Mouse (Mus musculus): ENCODE data around the gene Fgfr2. TPM values are rescaled to one million over a fixed set of nuclear protein-coding genes. Genes with fewer than 3 reads are reported as not detected.
"Not testable (repeated sequence)": the region's sequence is repeated elsewhere in the genome, so short reads cannot be mapped to it uniquely, and the experiment has no call there.

The Fgfr2 gene
- polyA plus RNA-seq, 1 experiment from 2014 or later: 110 TPM

- no peak for TF ChIP-seq EP300 (IDR thresholded peaks at IDR 0.05)
- TF ChIP-seq CTCF (IDR thresholded peaks at IDR 0.05): no peak
- Histone ChIP-seq H3K27me3 (replicated peaks; ENCODE audit: insufficient read depth, low read length) (no peaks in the 10 kb centered on the region), H3K4me3 (ENCODE audit: low read depth, low read length) (no peak overlapping the region), H3K4me2 (replicated peaks; ENCODE audit: low read depth, low read length) (no peak overlapping the region), H3K36me3 (ENCODE audit: insufficient read depth, low read length) (no peaks in the 10 kb centered on the region), H3K4me1 (ENCODE audit: insufficient read depth, low read depth, low read length) (peaks cover 20% of the 10 kb centered on the region), H3K27ac (ENCODE audit: low read length) (peak overlapping the region; percentile 51; the same call in 1 of the 2 replicates), H3K9ac (replicated peaks; ENCODE audit: low read depth) (no peak overlapping the region), H3K9me3 (ENCODE audit: low read length) (no peaks in the 10 kb centered on the region)
- peak; percentile 62 for ATAC-seq
- 44% methylated on average over 4 of the region's 4 CpGs for WGBS
- peak; percentile 52 for DNase-seq (ENCODE audit: low spot score)
Measured at GRCm38 (mm10) chr7:130670358-130670757, 2452.8 kb downstream of the Fgfr2 start.

DNA sequence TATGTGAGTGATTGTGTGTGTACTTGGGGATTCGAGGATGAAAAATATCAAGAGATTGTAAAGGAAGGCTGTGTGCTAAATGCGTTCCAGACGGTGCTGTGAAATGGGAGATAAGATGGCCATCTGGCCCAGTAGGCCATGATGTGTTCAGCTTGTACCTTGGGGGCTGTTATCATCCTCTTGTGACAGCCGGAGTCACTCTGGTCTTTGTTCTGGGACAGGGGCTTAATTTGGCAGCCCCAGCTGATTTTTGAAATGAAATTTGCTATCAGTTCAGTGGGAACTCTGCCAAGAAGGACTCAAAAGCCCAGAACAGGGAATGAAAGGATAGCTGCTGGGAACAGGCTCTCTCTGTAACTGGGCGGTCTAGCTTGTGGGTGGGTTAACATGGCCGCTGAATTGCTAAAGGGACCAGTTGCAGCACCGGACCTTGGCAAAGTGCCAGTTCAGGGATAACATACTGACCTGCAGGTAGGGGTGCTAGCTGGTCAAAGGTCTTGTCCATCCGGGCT is 2453.7 kb downstream of the Fgfr2 start:
- Histone ChIP-seq H3K36me3 (ENCODE audit: insufficient read depth, low read length) (no peaks in the 10 kb centered on the region), H3K4me3 (ENCODE audit: low read depth, low read length) (no peak overlapping the region), H3K27me3 (replicated peaks; ENCODE audit: insufficient read depth, low read length) (no peaks in the 10 kb centered on the region), H3K4me1 (ENCODE audit: insufficient read depth, low read depth, low read length) (peaks cover 20% of the 10 kb centered on the region), H3K27ac (ENCODE audit: low read length) (peak overlapping the region; percentile 57; the same call in 1 of the 2 replicates), H3K4me2 (replicated peaks; ENCODE audit: low read depth, low read length) (no peak overlapping the region), H3K9ac (replicated peaks; ENCODE audit: low read depth) (no peak overlapping the region), H3K9me3 (ENCODE audit: low read length) (no peaks in the 10 kb centered on the region)
- ATAC-seq: peak; percentile 16; the same call in 1 of the 2 replicates
- DNase-seq (ENCODE audit: low spot score): peak; percentile 71
- WGBS: 32% methylated on average over 8 of the region's 8 CpGs
- TF ChIP-seq EP300 (IDR thresholded peaks at IDR 0.05) (no peak), CTCF (IDR thresholded peaks at IDR 0.05) (no peak)

DNA sequence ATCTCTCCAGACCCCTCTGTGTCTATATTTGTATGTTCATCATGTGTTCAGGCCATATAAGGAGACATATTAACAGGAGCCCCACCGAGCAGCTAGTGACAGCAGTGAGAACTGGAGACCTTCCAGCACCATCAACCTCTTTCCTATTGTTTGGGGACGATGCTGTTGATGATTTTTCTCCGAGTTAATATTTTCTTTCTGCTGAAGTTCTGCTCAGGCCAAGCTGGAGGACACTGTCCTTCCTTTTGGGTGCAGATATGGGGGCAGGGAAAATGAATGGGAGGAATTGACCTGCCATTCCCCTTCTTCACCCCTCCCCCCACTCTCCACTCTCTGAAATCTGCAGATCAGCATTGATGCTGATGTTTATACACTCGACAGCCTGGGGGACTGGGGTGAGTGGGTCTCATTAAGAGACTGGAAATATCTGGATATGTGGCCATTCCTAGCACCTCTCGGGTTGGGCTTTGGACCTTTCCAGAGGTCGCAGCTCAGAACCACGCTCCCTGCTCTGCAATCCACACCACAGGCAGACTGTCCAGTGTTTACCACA is 2454.3 kb downstream of the Fgfr2 start:
- WGBS: 39% methylated on average over 7 of the region's 7 CpGs
- H3K4me1 ChIP-seq (ENCODE audit: insufficient read depth, low read depth, low read length): peaks cover 20% of the 10 kb centered on the region
- DNase-seq (ENCODE audit: low spot score) (no peak), ATAC-seq (no peak)
- H3K36me3 ChIP-seq (ENCODE audit: insufficient read depth, low read length): no peaks in the 10 kb centered on the region
- no peak overlapping the region for H3K4me2 ChIP-seq (replicated peaks; ENCODE audit: low read depth, low read length)
- H3K9ac ChIP-seq (replicated peaks; ENCODE audit: low read depth): no peak overlapping the region
- H3K27me3 ChIP-seq (replicated peaks; ENCODE audit: insufficient read depth, low read length): no peaks in the 10 kb centered on the region
- TF ChIP-seq CTCF (IDR thresholded peaks at IDR 0.05): no peak
- TF ChIP-seq EP300 (IDR thresholded peaks at IDR 0.05): no peak
- H3K9me3 ChIP-seq (ENCODE audit: low read length): no peaks in the 10 kb centered on the region
- H3K4me3 ChIP-seq (ENCODE audit: low read depth, low read length): no peak overlapping the region
- 0 out of 2 replicates have a peak overlapping the region, but pooled peaks have one; percentile 57 for H3K27ac ChIP-seq (ENCODE audit: low read length)

- not testable (repeated sequence) for H3K4me2 ChIP-seq (replicated peaks; ENCODE audit: low read depth, low read length); H3K9ac ChIP-seq (replicated peaks; ENCODE audit: low read depth); H3K27ac ChIP-seq (ENCODE audit: low read length); H3K36me3 ChIP-seq (ENCODE audit: insufficient read depth, low read length); H3K9me3 ChIP-seq (ENCODE audit: low read length); H3K4me3 ChIP-seq (ENCODE audit: low read depth, low read length); H3K27me3 ChIP-seq (replicated peaks; ENCODE audit: insufficient read depth, low read length); DNase-seq (ENCODE audit: low spot score); ATAC-seq
- 96% methylated on average over 1 of the region's 1 CpGs for WGBS
- TF ChIP-seq CTCF (IDR thresholded peaks at IDR 0.05): 0 out of 2 replicates have a peak, but pooled peaks have one; percentile 1
- H3K4me1 ChIP-seq (ENCODE audit: insufficient read depth, low read depth, low read length): peaks cover 20% of the 10 kb centered on the region
Measured at GRCm38 (mm10) chr7:130668013-130668412, 2455.1 kb downstream of the Fgfr2 start.

DNA sequence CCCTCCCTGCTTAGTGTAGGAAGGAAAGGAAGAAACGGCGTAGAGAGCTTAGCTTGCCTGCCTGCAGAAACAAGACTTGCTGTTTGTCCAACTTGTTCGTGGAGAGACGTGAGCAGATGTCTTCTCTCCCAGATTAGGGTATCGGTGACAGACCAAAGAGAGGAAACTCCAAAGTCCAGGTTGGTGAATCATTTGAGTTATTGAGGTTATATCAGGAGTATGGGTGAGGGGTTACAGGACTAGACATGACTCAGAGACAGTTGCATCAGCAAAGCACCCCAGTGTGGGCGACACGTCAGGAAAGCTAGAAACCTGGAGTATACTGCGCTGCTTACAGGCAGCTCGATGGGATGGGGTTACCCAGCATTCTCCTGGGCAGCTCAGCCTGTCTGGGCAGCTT is 2457.8 kb downstream of the Fgfr2 start:
- DNase-seq (ENCODE audit: low spot score) (no peak), ATAC-seq (no peak)
- Histone ChIP-seq H3K4me1 (ENCODE audit: insufficient read depth, low read depth, low read length) (peaks cover 13% of the 10 kb centered on the region; the same call in 1 of the 2 replicates), H3K4me3 (ENCODE audit: low read depth, low read length) (no peak overlapping the region), H3K9ac (replicated peaks; ENCODE audit: low read depth) (no peak overlapping the region), H3K9me3 (ENCODE audit: low read length) (no peaks in the 10 kb centered on the region), H3K27me3 (replicated peaks; ENCODE audit: insufficient read depth, low read length) (no peaks in the 10 kb centered on the region), H3K36me3 (ENCODE audit: insufficient read depth, low read length) (no peaks in the 10 kb centered on the region), H3K27ac (ENCODE audit: low read length) (no peak overlapping the region), H3K4me2 (replicated peaks; ENCODE audit: low read depth, low read length) (no peak overlapping the region)
- no peak for TF ChIP-seq EP300 (IDR thresholded peaks at IDR 0.05)
- no peak for TF ChIP-seq CTCF (IDR thresholded peaks at IDR 0.05)
- WGBS: 98% methylated on average over 9 of the region's 9 CpGs

- WGBS: 89% methylated on average over 5 of the region's 5 CpGs
- no peak overlapping the region for H3K27ac ChIP-seq (ENCODE audit: low read length)
- ATAC-seq: no peak
- H3K27me3 ChIP-seq (replicated peaks; ENCODE audit: insufficient read depth, low read length): no peaks in the 10 kb centered on the region
- H3K36me3 ChIP-seq (ENCODE audit: insufficient read depth, low read length): no peaks in the 10 kb centered on the region
- H3K9ac ChIP-seq (replicated peaks; ENCODE audit: low read depth): no peak overlapping the region
- DNase-seq (ENCODE audit: low spot score): no peak
- H3K4me1 ChIP-seq (ENCODE audit: insufficient read depth, low read depth, low read length): peaks cover 9% of the 10 kb centered on the region; the same call in 1 of the 2 replicates
- TF ChIP-seq CTCF (IDR thresholded peaks at IDR 0.05): peak; percentile 33
- no peak for TF ChIP-seq EP300 (IDR thresholded peaks at IDR 0.05)
- no peak overlapping the region for H3K4me3 ChIP-seq (ENCODE audit: low read depth, low read length)
- no peak overlapping the region for H3K4me2 ChIP-seq (replicated peaks; ENCODE audit: low read depth, low read length)
- no peaks in the 10 kb centered on the region for H3K9me3 ChIP-seq (ENCODE audit: low read length)
Measured at GRCm38 (mm10) chr7:130664629-130665028, 2458.5 kb downstream of the Fgfr2 start.
